Mouse (Mus musculus): ENCODE results near the gene Hnrnpa1. TPM values are rescaled to one million over a fixed set of nuclear protein-coding genes. Genes with fewer than 3 reads are reported as not detected.
"Not testable (repeated sequence)": the region's sequence is repeated elsewhere in the genome, so short reads cannot be mapped to it uniquely, and the experiment has no call there.

Hnrnpa1 gene
- total RNA-seq, 2 experiments from 2014 or later = 199 to 232 TPM

DNA sequence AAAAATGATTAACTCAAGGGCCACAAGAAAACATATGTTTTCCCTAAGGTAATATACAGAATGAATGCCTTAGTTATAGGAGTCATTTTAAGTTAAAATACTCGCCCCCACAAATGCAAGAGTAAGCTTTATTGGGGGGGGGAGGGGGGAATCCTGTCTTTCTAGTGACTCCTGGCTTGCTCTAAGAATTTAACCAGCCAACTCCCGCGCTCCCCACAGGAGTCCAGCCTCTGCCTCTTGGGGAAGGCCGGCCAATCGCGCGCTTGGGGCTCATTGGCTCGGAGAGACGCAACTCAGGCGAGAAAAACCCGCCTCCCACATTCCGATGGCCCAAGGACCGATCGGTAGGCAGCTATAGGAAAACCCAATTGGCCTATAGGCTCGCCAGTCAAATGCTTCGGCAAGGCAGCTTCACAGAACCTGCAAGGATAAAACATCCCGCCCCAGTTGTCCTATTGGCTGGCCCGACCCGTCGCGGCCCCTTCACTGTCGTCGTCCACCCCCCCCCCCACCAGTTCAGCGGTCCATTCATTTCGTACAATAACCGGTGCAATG, 1.0 kb upstream of the Hnrnpa1 start:
- DNase-seq (ENCODE audit: low spot score in 2 of 2) = peak; percentile 91
- intact Hi-C loops (cut with DNase I) = no loop called here

DNA sequence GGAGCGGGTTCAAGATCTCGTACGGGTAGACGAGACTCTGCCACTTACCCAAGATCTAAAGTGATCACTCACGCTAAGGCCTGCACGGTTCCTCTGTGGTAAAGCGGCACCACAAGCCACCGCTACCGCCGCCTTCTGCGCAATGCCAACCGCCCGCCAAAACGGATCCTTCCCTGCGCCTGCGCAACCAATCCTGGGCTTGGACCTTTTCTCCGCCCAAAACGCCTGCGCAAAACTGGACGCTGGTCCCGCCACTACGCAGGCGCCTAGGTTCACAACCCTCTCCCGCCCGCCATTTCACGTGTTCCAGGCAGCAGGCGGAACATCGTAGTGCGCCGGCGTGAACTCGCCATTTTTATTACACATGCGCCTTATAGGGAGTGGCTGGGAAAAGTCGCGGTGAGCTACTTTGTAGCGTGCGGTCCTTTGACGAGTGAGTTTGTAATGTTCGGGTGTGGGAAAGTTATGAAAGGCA, 510 bp upstream of the Hnrnpa1 start, which contains the start of gene Cbx5:
Gene Cbx5 (minus strand): TSS at position 132 of the 475 bp plus-strand sequence.
- intact Hi-C loops (cut with DNase I) = loop anchor here (2.0 to 5.0 kb wide), 2 partner anchors 33 to 37 kb away; partner anchors contain the start of gene Copz1

DNA sequence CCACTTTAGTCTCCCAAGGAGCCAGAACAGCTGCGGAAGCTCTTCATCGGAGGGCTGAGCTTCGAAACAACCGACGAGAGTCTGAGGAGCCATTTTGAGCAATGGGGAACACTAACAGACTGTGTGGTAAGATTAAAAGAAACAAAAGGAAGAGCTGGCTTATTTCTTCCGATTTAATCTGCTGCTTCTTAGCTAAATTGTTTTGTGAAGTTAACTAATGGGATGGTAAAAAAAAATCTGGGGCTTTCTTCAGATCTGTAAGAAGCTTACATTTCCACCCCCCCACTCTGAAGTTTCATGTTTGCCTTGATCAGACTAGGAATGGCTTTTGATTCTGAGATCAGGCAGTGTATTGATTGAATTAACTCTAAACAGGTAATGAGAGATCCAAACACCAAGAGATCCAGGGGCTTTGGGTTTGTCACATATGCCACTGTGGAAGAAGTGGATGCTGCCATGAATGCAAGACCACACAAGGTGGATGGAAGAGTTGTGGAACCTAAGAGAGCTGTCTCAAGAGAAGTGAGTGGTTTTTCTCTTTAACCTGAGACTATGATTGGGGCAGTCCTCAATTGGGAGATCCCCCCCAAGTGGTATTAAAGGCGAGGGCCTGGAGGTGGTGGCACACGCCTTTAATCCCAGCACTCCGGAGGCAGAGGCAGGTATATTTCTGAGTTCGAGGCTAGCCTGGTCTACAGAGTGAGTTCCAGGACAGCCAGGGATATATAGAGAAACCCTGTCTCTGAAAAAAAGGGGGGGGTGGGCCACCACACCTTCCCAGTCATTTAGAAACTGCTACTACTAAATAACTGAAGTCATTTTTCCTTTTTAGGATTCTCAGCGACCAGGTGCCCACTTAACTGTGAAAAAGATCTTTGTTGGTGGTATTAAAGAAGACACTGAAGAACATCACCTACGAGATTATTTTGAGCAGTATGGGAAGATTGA, 1.1 kb downstream of the Hnrnpa1 start:
- intact Hi-C loops (cut with DNase I) = loop anchor here (2.0 to 5.0 kb wide), 2 partner anchors 31 to 39 kb away; partner anchors contain the start of gene Copz1
- not testable (repeated sequence) for DNase-seq (ENCODE audit: low spot score in 2 of 2)

More for the DNA sequence above, 510 bp upstream of the Hnrnpa1 start, which contains the start of gene Cbx5:
- peak; percentile 99 for DNase-seq (ENCODE audit: low spot score in 2 of 2)

DNA sequence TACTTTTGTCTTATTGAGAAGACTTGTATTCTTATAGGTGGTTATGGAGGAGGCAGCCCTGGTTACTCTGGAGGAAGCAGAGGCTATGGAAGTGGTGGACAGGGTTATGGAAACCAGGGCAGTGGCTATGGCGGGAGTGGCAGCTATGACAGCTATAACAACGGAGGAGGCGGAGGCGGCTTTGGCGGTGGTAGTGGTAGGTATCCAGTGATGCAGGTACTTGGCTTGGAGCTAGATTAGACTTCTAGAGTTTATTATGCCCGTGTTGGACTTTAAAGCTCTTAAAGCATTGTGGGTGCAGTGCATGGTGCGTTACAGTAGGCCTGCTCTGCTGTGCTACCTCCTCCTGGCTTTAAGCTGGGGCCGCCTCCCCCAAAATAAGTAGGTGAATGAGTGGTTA, 2.7 kb downstream of the Hnrnpa1 start:
- intact Hi-C loops (cut with DNase I) = loop anchor here (5.0 kb wide), 1 partner anchor 41 kb away; no protein-coding TSS in a partner anchor

DNA sequence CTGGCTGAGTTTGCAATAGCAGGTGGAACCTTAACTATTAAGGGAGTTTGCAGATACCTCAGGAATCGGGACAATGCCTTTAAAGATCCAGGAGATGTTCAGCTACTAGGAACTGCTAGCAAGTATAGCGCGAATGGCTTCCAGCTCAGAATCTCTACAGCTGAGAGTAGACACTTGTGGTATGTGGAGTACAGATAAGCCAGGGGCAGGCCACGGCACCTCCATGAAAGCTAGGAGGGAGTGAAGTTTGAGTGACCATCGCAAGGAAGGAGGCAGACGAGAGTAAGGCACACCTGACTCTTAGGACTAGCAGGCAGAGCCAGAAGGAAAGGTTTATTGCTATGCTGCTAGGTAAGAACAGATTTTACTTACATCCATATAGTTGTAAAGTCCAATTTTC, 5.4 kb downstream of the Hnrnpa1 start:
- intact Hi-C loops (cut with DNase I) = no loop called here
- no peak for DNase-seq (ENCODE audit: low spot score in 2 of 2)

More for the DNA sequence above, 2.7 kb downstream of the Hnrnpa1 start:
- no peak for DNase-seq (ENCODE audit: low spot score in 2 of 2)

DNA sequence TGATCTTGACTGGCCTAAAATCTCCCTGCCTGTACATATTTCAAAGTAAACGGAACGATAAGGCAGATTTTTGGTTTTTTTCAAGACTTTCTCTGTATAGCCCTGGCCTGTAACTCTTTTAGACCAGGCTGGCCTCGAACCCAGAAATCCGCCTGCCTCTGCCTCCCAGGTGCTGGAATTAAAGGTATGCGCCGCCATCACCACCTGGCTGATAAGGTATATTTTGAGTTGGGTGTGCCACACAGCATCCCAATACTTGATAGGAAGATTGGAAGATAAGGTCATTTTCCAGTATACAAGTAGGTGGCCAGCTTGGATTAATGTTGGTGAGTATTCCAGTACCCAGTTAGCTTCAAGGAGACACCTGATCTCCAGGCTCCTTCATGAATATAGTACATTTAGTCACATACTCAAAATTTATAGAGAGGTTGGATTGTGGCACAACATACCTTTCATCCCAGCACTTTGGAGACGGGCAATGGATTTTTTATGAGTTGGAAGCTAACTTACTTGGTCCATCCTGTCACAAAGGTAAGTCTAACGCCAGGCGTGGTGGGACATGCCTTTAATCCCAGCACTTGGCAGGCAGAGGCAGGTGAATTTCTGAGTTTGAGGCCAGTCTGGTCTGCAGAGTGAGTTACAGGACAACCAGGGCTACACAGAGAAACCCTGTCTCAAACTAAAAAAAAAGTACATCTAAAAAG, 7.0 kb downstream of the Hnrnpa1 start:
- DNase-seq (ENCODE audit: low spot score in 2 of 2) = no peak
- intact Hi-C loops (cut with DNase I) = no loop called here

DNA sequence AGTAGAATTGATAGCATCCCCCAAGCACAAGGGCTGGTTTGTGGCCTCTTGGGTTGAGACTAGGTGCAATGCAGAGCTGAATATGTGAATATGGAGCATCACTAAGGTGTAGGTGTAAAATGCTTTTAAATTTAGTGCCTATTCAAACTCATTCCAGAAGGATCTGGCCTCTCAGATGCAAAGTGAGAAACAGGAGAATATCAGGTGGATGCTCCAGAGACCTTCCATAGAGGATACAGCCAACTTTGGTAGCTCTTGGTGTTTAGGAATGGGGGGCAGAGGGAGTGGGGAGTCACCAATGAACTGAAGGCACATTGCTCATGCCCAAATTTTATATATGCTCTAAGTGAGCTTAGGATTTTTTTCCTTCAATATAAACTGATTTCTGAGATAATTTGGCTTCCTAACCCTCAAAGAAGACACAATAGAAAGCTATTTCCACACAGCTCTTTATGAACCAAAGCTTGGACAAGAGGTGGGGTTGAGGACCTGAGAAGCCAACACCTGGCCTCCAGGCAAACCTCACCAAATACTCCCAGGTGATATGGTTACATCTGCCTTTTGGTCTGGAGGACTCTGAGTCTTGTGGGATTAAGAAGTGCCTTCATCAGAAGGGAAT, 7.7 kb downstream of the Hnrnpa1 start:
- intact Hi-C loops (cut with DNase I) = loop anchor here (2.0 kb wide), 1 partner anchor 59 kb away; no protein-coding TSS in a partner anchor
- DNase-seq (ENCODE audit: low spot score in 2 of 2) = no peak

DNA sequence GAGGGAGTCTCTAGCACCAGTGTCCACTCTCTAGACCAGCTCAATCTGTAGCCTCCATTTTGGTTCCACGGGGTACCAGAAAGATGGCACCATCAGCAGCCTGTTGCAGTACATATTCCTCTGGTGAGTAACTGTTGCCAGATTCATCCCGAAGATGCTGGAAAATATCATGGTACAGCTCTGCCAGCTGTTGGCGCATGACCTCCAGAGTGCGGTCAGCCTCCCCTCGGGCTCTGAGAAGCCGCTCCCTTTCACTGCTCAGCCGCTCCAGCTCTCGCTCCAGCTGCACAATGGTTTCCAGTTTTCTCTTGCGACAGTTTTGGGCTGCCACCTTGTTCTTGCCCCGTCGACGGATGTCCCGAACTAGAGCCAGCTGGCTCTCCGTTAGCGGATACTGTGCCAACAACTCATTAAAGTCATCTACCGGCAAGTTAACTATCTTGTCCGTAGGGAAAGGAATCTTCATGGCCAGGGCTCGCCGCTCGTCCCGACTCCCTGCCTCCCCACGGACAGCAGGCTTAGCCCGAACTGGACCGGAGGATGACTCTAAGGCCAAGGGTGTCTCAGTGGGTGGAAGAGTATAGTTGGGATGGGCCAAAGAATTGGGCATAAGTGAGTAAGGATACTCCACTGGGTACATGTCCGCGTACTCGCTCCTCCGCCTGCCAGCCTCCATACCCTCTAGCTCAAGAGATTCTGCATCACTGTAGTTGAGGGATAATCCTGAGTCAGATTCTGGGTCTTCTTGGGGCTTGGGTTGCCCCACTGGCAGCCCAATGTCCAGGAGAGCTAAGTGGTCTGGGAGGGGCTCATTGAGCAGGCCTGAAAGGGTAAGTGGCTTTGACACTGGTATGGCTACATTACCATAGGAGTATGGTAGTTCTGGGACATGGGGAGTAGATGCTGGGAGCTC, 8.4 kb downstream of the Hnrnpa1 start:
- intact Hi-C loops (cut with DNase I) = loop anchor here (2.0 kb wide), 1 partner anchor 58 kb away; no protein-coding TSS in a partner anchor
- DNase-seq (ENCODE audit: low spot score in 2 of 2) = no peak

DNA sequence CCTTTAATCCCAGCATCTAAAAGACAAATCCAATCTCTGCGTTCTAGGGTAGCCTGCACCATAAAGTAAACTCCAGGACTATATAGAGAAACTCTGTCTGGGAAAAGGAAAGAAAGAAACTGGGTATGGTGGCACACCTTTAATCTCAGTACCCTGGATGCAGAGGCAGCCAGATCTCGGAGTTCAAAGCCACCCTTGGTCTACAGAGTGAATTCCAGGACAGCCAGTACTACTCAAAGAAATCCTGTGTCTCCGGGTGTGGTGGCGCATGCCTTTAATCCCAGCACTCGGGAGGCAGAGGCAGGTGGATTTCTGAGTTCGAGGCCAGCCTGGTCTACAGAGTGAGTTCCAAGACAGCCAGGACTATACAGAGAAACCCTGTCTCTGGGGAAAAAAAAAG, 9.3 kb downstream of the Hnrnpa1 start:
- intact Hi-C loops (cut with DNase I) = loop anchor here (2.0 kb wide), 1 partner anchor 57 kb away; no protein-coding TSS in a partner anchor
- DNase-seq (ENCODE audit: low spot score in 2 of 2) = not testable (repeated sequence)

DNA sequence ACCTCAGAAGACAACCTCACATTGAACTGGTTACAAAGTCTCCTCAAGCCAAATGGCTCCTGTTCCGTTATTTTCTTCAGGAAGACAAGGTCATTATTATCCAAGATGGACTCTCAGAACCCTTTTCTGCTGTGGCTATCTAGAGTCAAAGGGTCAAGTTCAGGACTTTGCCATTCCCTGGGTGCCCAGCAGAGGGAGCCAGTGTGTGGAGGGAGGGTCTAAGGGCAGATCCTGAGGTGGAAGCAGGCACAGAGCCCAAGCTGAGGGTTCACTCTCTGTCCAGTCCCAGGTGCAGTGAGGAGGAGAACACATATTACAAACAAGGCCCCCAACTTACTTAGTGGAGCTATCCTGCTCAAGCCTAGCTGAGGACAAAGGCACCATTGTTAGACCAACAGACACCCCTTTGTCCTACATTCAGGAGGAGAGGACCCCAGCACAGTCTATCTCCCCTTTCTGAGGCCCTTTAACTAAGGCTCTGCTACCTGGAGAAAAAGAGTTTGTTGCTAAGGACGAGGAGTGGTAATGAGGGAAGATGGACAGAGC, 10.0 kb downstream of the Hnrnpa1 start:
- peak in 1 of 2 experiments; percentile 39 for DNase-seq (ENCODE audit: low spot score in 2 of 2)
- intact Hi-C loops (cut with DNase I) = no loop called here

DNA sequence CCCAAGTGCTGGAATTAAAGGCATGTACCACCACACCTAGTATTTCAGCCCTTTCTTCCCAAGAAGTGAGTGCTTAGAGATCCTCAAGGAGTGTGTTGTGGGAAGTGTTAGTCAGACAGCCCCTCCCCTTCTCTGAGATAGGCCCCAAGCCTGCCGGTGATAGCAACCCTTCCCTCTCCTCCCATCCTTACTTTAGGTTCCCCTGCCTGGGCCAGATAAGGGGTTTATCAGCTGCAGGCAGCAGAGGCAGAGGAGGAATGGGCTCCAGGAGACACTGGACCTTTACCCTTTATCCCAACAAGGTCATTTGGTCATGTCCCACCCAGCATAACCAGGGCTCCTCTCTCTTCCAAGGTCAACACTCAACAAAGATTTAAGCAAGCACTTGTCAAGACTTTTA, 11.4 kb downstream of the Hnrnpa1 start:
- intact Hi-C loops (cut with DNase I) = no loop called here
- no peak for DNase-seq (ENCODE audit: low spot score in 2 of 2)

DNA sequence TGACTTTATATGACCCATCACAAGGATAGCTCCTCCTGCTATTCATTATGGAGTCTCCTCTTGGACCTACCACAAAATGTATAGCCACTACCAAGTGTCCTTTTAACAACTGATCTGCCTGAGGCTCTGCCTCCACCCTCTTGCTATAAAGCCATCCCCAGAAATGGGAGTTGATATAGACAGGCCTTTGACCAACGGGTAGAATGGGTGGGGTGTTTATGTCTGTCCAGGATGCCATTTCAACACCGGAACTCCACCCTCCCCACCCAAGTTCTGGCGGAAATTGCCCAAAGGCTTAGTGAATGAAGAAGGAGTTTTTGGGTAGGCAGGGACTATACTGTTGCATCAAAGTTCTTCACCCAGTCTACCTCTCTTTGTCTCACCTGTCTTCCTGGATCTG, 12.4 kb downstream of the Hnrnpa1 start:
- no peak for DNase-seq (ENCODE audit: low spot score in 2 of 2)
- intact Hi-C loops (cut with DNase I) = no loop called here

DNA sequence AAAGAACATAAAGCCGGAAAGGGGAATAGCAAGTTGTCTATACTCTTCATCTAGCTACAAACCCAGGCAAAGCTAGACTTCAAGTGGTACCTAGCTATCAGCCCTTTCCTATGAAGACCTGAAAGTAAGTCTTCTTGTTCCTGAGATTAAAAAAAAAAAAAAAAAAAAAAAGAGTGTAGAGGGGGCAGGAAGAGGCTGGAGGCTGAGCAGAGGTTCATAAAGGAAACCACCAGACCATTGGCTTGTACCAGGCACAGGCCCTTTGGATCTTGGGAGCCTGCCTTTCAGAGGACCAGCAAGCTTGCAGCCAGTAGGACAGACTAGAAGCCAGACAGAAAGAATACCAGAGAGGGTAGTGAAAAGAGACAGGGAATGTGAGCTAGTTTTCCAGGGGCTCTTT, 13.1 kb downstream of the Hnrnpa1 start:
- no peak for DNase-seq (ENCODE audit: low spot score in 2 of 2)
- intact Hi-C loops (cut with DNase I) = no loop called here

DNA sequence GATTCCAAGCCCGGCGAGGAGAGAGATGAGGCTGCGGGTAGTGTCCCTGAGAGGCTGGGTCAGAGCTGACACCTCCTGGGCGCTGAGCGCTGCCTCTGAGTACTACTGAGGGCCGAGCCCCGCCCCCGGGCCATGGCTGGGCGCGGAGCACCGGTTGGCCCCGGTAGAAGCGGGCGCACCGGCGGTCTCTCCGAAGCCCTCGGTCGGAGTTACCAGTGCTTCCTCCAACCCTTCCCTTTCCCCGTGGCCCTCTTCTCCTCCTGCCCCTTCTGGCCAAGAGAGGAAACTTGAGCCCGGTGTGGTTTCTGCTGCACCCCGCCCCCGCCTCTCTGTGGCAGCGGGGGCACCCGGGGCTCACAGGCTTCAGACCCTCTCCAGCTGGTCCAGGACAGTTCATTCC, 14.9 kb downstream of the Hnrnpa1 start:
- intact Hi-C loops (cut with DNase I) = no loop called here
- DNase-seq (ENCODE audit: low spot score in 2 of 2) = no peak

DNA sequence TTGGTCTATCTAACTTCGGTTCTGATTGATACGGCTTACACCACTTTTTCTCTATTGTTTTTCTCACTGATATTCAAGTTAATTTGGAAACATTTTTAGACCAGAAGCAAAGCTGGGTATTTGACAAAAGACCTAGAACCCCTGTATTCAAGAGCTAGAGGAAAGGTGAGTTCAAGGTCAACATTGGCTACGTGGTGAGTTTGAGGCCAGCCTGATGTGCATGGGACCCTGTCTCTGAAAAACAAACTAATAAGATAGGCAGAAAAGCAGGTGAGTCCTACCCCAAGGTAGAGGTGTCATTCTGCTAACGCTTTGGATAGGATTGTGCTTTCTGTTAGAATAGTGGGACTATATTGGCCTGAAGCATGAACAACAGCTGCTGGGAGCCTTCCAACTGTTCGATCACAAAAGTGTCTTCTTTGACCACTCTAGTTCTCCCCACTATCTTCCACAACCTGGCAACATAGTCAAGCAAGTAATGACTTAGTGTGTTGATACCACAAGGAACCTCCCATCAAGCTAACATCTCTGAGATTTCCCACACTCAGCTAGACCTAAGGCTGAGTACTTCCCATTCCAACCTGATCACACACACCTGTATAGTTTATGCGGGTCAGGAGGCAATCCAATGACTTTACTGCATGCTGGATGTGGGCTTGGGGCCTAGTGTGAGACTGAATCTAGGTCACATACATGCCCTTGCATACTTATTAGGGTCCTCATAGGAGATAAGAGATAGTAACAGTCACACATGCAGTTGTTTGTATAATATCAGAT, 16.2 kb downstream of the Hnrnpa1 start:
- intact Hi-C loops (cut with DNase I) = no loop called here
- no peak for DNase-seq (ENCODE audit: low spot score in 2 of 2)

DNA sequence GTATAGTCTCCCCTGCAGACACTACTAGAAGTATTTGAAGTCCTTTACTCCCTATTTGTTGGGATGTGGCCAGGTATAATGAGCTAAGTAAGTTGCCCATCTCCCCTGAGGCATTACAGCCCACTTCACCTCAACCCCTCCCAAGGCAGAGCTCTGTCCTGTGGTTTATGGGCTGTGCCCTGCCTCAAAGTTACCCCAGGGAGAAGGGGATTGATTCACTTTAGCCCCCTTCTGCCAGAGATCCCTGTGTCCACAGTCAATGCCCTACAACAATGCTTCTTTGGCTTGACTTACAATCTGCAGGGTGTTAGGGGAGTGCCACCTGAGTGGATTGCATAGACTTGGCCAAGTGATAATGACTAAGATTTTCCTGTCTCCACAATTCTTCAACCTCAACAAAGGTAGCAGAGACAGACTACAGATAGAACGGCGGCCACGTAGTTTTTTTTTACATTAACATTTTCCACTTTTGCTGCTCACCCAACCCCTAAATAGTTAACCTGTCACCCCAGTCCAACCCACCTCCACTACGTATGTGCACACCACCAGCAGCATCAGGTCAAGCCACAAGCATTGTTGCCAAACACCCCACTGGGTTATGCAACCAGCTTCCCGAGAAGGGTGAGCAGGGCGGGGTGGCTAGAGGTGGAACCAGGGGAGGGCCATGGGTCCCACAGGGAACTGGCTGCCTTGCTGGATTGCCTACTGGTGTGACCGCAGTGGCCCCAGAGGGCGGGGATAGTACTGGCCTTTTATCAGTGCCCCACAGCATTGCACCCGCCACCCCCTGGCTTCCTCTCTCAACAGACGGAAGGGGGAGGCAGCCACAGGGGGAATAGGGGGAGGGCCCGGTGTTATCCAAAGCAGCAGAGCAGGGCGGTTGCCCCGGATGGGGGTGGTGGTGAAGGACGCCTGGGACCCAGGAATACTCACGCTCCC, 17.8 kb downstream of the Hnrnpa1 start, which contains the start of gene Nfe2:
Gene Nfe2 (minus strand): TSS at position 614 of the 939 bp plus-strand sequence.
- intact Hi-C loops (cut with DNase I) = no loop called here

More for the DNA sequence above, 17.8 kb downstream of the Hnrnpa1 start, which contains the start of gene Nfe2:
- DNase-seq (ENCODE audit: low spot score in 2 of 2) = no peak
